Mouse (Mus musculus): ENCODE results near the gene Fshr. TPM values are rescaled to one million over a fixed set of nuclear protein-coding genes. Genes with fewer than 3 reads are reported as not detected.
"Not testable (repeated sequence)": the region's sequence is repeated elsewhere in the genome, so short reads cannot be mapped to it uniquely, and the experiment has no call there.

Gene Fshr
- not detected in 2 replicates for polyA plus RNA-seq (2011; ENCODE audit: insufficient read depth, insufficient read length, low replicate concordance, missing spikeins)

DNA sequence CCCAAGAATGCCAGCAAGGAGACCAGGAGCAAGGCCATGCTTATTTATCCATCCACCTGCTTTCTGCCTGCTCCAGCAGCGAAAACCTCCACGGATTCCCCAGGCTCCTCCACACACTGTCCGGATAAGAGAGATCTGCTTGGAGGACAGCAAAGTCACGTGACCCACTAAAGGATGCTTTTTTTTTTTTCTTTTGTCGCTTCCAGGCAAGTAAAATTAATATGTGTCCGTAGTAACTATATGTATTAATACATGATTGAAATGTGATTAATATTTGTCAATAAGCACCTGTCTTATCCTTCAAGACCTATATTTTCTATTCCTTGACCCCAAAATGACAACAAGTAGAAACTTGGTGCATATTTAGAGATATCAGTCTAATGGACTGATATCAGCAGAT, at the start of gene Fshr:
TSS of gene Fshr (minus strand) at position 101 of the 400 bp plus-strand sequence.
- H3K4me3 ChIP-seq (replicated peaks; ENCODE audit: control insufficient read depth, low read depth, low read length): no peak within 1 kb of the TSS
- WGBS: 82% methylated on average over 6 of the region's 6 CpGs
- TF ChIP-seq CTCF (IDR thresholded peaks at IDR 0.05; ENCODE audit: control insufficient read depth, insufficient read depth, low read length) (no peak), POLR2A (IDR thresholded peaks at IDR 0.05; ENCODE audit: borderline replicate concordance, control insufficient read depth, low read depth, low read length) (no peak)

DNA sequence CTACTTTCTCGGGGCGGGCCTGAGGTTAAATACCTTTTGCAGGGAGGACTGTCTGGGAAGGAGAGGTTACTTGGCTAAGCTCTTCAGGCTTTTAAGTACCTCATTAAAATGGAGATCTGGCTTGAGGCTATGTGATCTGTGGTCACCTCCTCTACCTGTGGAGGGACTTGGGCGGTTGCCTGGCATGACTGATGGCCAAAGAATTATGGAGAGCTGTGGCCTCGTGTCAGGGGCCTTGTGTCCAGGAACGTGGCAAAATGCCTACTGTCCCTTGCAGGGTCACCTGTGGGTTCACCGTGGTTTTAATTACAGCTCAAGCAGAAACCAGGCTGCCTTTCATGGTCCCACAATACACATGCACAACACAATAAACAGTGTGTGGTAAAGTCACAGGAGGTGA, 1.7 kb upstream of the Fshr start:
- WGBS: 80% methylated on average over 6 of the region's 6 CpGs
- no peak overlapping the region for H3K4me3 ChIP-seq (replicated peaks; ENCODE audit: control insufficient read depth, low read depth, low read length)
- no peak for TF ChIP-seq POLR2A (IDR thresholded peaks at IDR 0.05; ENCODE audit: borderline replicate concordance, control insufficient read depth, low read depth, low read length)
- TF ChIP-seq CTCF (IDR thresholded peaks at IDR 0.05; ENCODE audit: control insufficient read depth, insufficient read depth, low read length): no peak

More for the DNA sequence above, at the start of gene Fshr:
- Histone ChIP-seq H3K4me1 (ENCODE audit: control insufficient read depth, insufficient read depth, low read length) (no peaks in the 10 kb centered on the region), H3K27ac (ENCODE audit: control insufficient read depth, insufficient read depth, low read depth, low read length, poor library complexity) (no peak within 1 kb of the TSS)

DNA sequence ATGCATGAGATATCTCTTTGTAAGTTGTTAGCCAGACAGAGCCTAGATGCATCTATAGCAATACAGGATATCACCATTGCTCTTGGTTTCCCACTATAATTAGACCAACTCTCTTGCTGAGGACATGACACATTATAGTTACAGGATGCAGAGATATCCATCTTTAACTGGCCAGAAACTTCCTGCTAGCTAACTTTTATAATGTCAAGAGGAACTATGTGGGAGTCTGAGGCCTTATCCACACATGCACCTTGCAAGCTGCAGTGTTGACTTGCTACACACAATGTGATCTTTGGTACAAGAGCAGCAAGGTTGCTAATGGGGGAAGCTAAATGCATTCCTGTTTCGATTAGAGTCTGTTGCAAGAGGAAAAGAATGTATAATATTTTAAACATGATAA, 26.9 kb downstream of the Fshr start:
- 8% methylated on average over 1 of the region's 1 CpGs for WGBS
- TF ChIP-seq POLR2A (IDR thresholded peaks at IDR 0.05; ENCODE audit: borderline replicate concordance, control insufficient read depth, low read depth, low read length): no peak
- TF ChIP-seq CTCF (IDR thresholded peaks at IDR 0.05; ENCODE audit: control insufficient read depth, insufficient read depth, low read length): no peak
- Histone ChIP-seq H3K4me3 (replicated peaks; ENCODE audit: control insufficient read depth, low read depth, low read length) (no peak overlapping the region), H3K27ac (ENCODE audit: control insufficient read depth, insufficient read depth, low read depth, low read length, poor library complexity) (no peak overlapping the region), H3K4me1 (ENCODE audit: control insufficient read depth, insufficient read depth, low read length) (no peaks in the 10 kb centered on the region)

More for the DNA sequence above, 1.7 kb upstream of the Fshr start:
- Histone ChIP-seq H3K27ac (ENCODE audit: control insufficient read depth, insufficient read depth, low read depth, low read length, poor library complexity) (no peak overlapping the region), H3K4me1 (ENCODE audit: control insufficient read depth, insufficient read depth, low read length) (no peaks in the 10 kb centered on the region)

DNA sequence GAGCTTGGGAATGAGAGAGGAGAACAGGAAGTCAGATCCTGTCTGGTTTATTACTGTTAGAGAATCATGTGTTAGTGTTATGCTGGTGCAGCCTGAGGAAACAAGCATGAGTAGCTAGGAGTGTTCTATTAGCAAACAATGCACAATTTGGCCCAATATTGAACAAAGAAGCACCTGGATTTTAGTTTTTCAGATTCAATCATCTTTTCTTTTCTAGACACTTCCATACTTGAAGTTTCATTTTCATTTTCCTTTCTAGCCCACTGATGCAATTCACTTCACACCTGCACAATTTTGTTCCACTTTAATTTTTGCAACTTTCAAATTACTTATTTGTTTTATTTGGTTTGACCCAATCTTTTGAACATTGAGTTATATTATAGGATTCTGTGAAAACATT, 35.7 kb downstream of the Fshr start:
- Histone ChIP-seq H3K4me1 (ENCODE audit: control insufficient read depth, insufficient read depth, low read length) (no peaks in the 10 kb centered on the region), H3K4me3 (replicated peaks; ENCODE audit: control insufficient read depth, low read depth, low read length) (no peak overlapping the region), H3K27ac (ENCODE audit: control insufficient read depth, insufficient read depth, low read depth, low read length, poor library complexity) (no peak overlapping the region)
- TF ChIP-seq POLR2A (IDR thresholded peaks at IDR 0.05; ENCODE audit: borderline replicate concordance, control insufficient read depth, low read depth, low read length) (no peak), CTCF (IDR thresholded peaks at IDR 0.05; ENCODE audit: control insufficient read depth, insufficient read depth, low read length) (no peak)

DNA sequence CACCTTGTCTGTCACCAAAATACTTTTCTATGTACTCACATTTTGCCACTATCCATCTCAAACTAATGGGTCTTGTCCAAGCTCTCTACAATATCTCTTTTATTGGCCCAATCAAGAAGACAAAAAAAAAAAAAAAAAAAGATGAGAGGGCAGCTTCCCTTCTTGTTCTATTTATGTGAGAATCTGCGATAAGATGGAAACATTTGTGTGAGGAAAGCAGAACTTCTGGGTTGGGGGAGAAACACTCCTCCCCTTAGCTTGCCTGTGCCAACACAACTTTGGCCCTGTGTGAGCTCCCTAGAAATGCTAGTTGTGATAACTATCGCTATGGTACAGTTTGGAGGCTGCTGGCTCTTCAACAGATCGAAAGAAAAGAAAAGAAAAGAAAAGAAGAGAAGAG, 38.0 kb downstream of the Fshr start:
- whole genome bisulfite sequencing: 60% methylated on average over 3 of the region's 3 CpGs
- no peaks in the 10 kb centered on the region for H3K4me1 ChIP-seq (ENCODE audit: control insufficient read depth, insufficient read depth, low read length)
- TF ChIP-seq CTCF (IDR thresholded peaks at IDR 0.05; ENCODE audit: control insufficient read depth, insufficient read depth, low read length) (no peak), POLR2A (IDR thresholded peaks at IDR 0.05; ENCODE audit: borderline replicate concordance, control insufficient read depth, low read depth, low read length) (no peak)
- H3K4me3 ChIP-seq (replicated peaks; ENCODE audit: control insufficient read depth, low read depth, low read length): no peak overlapping the region
- no peak overlapping the region for H3K27ac ChIP-seq (ENCODE audit: control insufficient read depth, insufficient read depth, low read depth, low read length, poor library complexity)

DNA sequence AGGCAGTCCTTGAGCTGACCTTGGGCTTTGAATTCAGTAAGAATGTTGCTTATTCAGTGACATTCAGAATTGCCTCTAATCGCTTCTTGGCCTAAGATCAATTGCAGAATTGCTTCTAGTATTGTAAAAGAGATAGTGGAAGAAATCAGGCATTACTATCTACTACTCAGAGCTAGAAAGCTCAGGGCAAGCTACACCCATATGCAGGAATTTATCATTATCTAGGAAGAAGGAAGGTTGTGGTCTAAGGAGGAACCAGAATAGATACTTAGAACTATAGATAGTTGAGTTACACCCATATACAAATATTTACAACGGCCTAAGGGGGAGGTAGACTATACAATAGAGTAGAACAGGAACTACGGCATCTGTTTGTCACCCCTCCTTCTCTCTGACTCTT, 41.1 kb downstream of the Fshr start:
- H3K4me1 ChIP-seq (ENCODE audit: control insufficient read depth, insufficient read depth, low read length); H3K4me3 ChIP-seq (replicated peaks; ENCODE audit: control insufficient read depth, low read depth, low read length); H3K27ac ChIP-seq (ENCODE audit: control insufficient read depth, insufficient read depth, low read depth, low read length, poor library complexity): not testable (repeated sequence)
- 78% methylated on average over 3 of the region's 3 CpGs for WGBS

DNA sequence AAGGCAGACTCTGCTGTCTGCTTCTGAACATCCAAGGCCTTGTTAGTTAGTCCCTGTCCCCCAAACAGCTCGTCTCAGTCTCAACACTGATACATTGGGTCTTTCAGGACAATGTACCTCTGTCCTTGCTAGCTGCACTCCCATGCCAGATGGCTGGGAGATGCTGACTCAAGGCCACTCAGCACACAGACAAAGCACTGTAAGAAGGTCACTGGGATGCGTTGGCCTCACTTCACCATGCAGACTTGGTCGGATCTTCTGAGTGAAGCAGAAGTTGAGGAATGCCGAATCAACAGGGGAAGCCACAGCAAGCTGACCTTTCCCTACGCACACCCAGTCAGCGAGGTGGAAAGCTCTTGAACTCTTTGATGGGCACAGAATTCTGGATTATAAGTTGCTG, 55.7 kb downstream of the Fshr start:
- Histone ChIP-seq H3K4me3 (replicated peaks; ENCODE audit: control insufficient read depth, low read depth, low read length) (no peak overlapping the region), H3K4me1 (ENCODE audit: control insufficient read depth, insufficient read depth, low read length) (no peaks in the 10 kb centered on the region), H3K27ac (ENCODE audit: control insufficient read depth, insufficient read depth, low read depth, low read length, poor library complexity) (no peak overlapping the region)
- TF ChIP-seq POLR2A (IDR thresholded peaks at IDR 0.05; ENCODE audit: borderline replicate concordance, control insufficient read depth, low read depth, low read length) (no peak), CTCF (IDR thresholded peaks at IDR 0.05; ENCODE audit: control insufficient read depth, insufficient read depth, low read length) (no peak)
- WGBS: 79% methylated on average over 6 of the region's 6 CpGs

DNA sequence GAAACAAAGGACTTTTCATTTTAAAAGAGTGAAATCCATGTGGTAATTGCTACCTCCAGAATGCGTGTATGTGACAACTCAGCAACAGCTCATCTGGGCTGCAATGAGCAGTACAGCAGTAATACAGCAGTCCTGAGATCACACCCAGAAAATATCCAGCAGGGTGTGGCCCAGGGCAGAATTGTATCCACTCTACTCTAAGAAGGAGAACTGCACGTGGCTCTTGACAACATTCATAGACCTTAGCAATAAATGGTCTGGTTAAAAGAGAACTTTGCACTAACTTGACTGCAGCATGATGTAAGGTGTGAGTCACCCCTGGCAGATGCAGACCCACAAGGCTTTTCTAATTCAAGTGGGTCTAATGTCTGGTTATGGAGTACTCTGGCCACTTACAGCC, 80.5 kb downstream of the Fshr start:
- no peak for TF ChIP-seq POLR2A (IDR thresholded peaks at IDR 0.05; ENCODE audit: borderline replicate concordance, control insufficient read depth, low read depth, low read length)
- Histone ChIP-seq H3K27ac (ENCODE audit: control insufficient read depth, insufficient read depth, low read depth, low read length, poor library complexity) (no peak overlapping the region), H3K4me3 (replicated peaks; ENCODE audit: control insufficient read depth, low read depth, low read length) (no peak overlapping the region), H3K4me1 (ENCODE audit: control insufficient read depth, insufficient read depth, low read length) (no peaks in the 10 kb centered on the region)
- WGBS: 68% methylated on average over 2 of the region's 2 CpGs

DNA sequence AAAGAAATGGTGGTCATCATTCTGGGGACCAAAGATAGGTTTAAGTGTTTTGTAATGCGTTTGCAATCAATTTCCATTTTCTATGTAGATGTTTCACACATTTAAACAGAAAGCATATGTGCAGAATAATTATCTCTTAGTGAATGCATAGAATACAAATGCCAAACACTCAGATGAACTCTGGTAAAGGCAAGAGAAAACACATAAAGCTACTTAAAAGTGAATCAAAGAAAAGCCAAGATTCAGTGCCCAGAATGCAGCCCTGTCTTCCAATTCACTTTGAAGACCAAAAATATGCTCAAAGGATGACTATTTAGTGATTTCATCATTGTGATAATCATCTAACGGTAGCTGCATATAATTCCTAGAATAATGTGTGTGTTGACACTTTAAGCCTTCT, 81.2 kb downstream of the Fshr start:
- H3K27ac ChIP-seq (ENCODE audit: control insufficient read depth, insufficient read depth, low read depth, low read length, poor library complexity): no peak overlapping the region
- no peak overlapping the region for H3K4me3 ChIP-seq (replicated peaks; ENCODE audit: control insufficient read depth, low read depth, low read length)
- WGBS: 69% methylated on average over 2 of the region's 2 CpGs
- H3K4me1 ChIP-seq (ENCODE audit: control insufficient read depth, insufficient read depth, low read length): no peaks in the 10 kb centered on the region
- TF ChIP-seq POLR2A (IDR thresholded peaks at IDR 0.05; ENCODE audit: borderline replicate concordance, control insufficient read depth, low read depth, low read length) (no peak), CTCF (IDR thresholded peaks at IDR 0.05; ENCODE audit: control insufficient read depth, insufficient read depth, low read length) (no peak)

Data from bone marrow, adult 2 months (tissue).